Mouse (Mus musculus): ENCODE measurements around the gene Nsmce3. TPM values are rescaled to one million over a fixed set of nuclear protein-coding genes. Genes with fewer than 3 reads are reported as not detected.

Gene Nsmce3
- total and polyA plus RNA-seq, 3 experiments: 6.4 to 9.1 (median 7.7) TPM

GRCm38 (mm10) chr7:64869549-64870065 is 3.2 kb downstream of the Nsmce3 start:
- no peak overlapping the region for H3K9ac ChIP-seq (ENCODE audit: insufficient read depth, low read depth)
- peaks cover 0 to 13% of the 10 kb centered on the region in 2 experiments for H3K36me3 ChIP-seq (replicated peaks in 1 of 2; ENCODE audit: control insufficient read depth in 1 of 2, insufficient read depth in 1 of 2, low read length in 1 of 2)
- no peak for TF ChIP-seq IRF4 (IDR thresholded peaks at IDR 0.05; ENCODE audit: low read depth, low read length)
- TF ChIP-seq CHD1 (IDR thresholded peaks at IDR 0.05; ENCODE audit: low read depth, low read length): no peak
- no peak for TF ChIP-seq RAD21 (IDR thresholded peaks at IDR 0.05; ENCODE audit: low read depth, low read length)
- no peak for TF ChIP-seq POLR2AphosphoS2 (IDR thresholded peaks at IDR 0.05; ENCODE audit: low read depth, low read length)
- TF ChIP-seq ETS1 (conservative IDR thresholded peaks at IDR 0.05; ENCODE audit: low read depth, low read length): no peak
- no peak for TF ChIP-seq USF2 (conservative IDR thresholded peaks at IDR 0.05; ENCODE audit: low read depth, low read length)
- TF ChIP-seq ZMIZ1 (IDR thresholded peaks at IDR 0.05; ENCODE audit: low read depth, low read length): no peak
- TF ChIP-seq HCFC1 (IDR thresholded peaks at IDR 0.05; ENCODE audit: low read depth, low read length): no peak
- TF ChIP-seq EP300 (IDR thresholded peaks at IDR 0.05; ENCODE audit: low read length): no peak
- no peak for TF ChIP-seq ELF1 (IDR thresholded peaks at IDR 0.05; ENCODE audit: low read depth, low read length)
- no peak overlapping the region for H3K27ac ChIP-seq (ENCODE audit: insufficient read depth, low read depth)
- DNase-seq (ENCODE audit: extremely low read depth): no peak
- H3K4me2 ChIP-seq (ENCODE audit: insufficient read depth, low read depth, poor library complexity, severe bottlenecking): no peak overlapping the region
- dilution Hi-C loops (cut with MboI; ENCODE audit: extremely low pct_ligation_motif_present, extremely low pct_unique_long_range_greater_than_20kb, low sequenced_read_pairs): no loop called here
- no peaks in the 10 kb centered on the region for H3K27me3 ChIP-seq (replicated peaks)
- in situ Hi-C loops (cut with MboI; ENCODE audit: low pct_ligation_motif_present, low pct_unique_long_range_greater_than_20kb, low sequenced_read_pairs): no loop called here
- H3K79me2 ChIP-seq (replicated peaks; ENCODE audit: control insufficient read depth, extremely low read depth, insufficient read depth, poor library complexity, severe bottlenecking): peaks cover 15% of the 10 kb centered on the region
- H3K4me1 ChIP-seq (ENCODE audit: control insufficient read depth in 1 of 2, insufficient read depth in 2 of 2): peaks cover 4 to 19% of the 10 kb centered on the region in 2 experiments
- no peaks in the 10 kb centered on the region for H3K9me3 ChIP-seq (replicated peaks; ENCODE audit: low read length)
- no peak overlapping the region for H3K4me3 ChIP-seq (replicated peaks in 1 of 3; ENCODE audit: low read depth in 2 of 3, low read length in 2 of 3, poor library complexity in 1 of 3)

DNA sequence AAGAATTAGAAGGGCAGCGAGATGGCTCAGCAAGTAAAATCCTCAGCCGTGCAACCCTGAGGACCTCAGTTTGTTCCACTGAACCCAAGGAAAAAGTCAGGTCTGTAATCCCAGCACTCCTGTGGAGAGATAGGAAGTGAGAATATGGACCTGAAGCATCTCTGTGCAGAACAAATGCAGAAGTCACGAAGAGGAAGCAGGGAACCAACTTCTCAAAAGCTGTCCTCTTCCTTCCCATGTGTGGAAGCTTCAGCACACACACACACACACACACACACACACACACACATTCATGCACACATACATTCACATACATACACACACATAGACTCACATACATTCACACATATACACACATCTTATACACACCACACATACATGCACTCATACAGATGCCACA is 9.3 kb downstream of the Nsmce3 start:
- Histone ChIP-seq H3K36me3 (replicated peaks in 1 of 2; ENCODE audit: control insufficient read depth in 1 of 2, insufficient read depth in 1 of 2, low read length in 1 of 2) (no peaks in the 10 kb centered on the region), H3K9me3 (replicated peaks; ENCODE audit: low read length) (no peaks in the 10 kb centered on the region), H3K4me1 (ENCODE audit: control insufficient read depth in 1 of 2, insufficient read depth in 2 of 2) (peaks cover 0 to 2% of the 10 kb centered on the region in 2 experiments; a peak in 1 of 4 replicates), H3K4me2 (ENCODE audit: insufficient read depth, low read depth, poor library complexity, severe bottlenecking) (no peak overlapping the region), H3K79me2 (replicated peaks; ENCODE audit: control insufficient read depth, extremely low read depth, insufficient read depth, poor library complexity, severe bottlenecking) (no peaks in the 10 kb centered on the region), H3K27me3 (replicated peaks) (no peaks in the 10 kb centered on the region), H3K9ac (ENCODE audit: insufficient read depth, low read depth) (no peak overlapping the region), H3K4me3 (replicated peaks in 1 of 3; ENCODE audit: low read depth in 2 of 3, low read length in 2 of 3, poor library complexity in 1 of 3) (no peak overlapping the region), H3K27ac (ENCODE audit: insufficient read depth, low read depth) (no peak overlapping the region)
- DNase-seq (ENCODE audit: extremely low read depth): no peak
- dilution Hi-C loops (cut with MboI; ENCODE audit: extremely low pct_ligation_motif_present, extremely low pct_unique_long_range_greater_than_20kb, low sequenced_read_pairs) (no loop called here), in situ Hi-C loops (cut with MboI; ENCODE audit: low pct_ligation_motif_present, low pct_unique_long_range_greater_than_20kb, low sequenced_read_pairs) (no loop called here)
- TF ChIP-seq ZNF384 (IDR thresholded peaks at IDR 0.05; ENCODE audit: low read depth, low read length): no peak
- no peak for TF ChIP-seq E2F4 (IDR thresholded peaks at IDR 0.05; ENCODE audit: insufficient replicate concordance, low read depth, low read length)

DNA sequence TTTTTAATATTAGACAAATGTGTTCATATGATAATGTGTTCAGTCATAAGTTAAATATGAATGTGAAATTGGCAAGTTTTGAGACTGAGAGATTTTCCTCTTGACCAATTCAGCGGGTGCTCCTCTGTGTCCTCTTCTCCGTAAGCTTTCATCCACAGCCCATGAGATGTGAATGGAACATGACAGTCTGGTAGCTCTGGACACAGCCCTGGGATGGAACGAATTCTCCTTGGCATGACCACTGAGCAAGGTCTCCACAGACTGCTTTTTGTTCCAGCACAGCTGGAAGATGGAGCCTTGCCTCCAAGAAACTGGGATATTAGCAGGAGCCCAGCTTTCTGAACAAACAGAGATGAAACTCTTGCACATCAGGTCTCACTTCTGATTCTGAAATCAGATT is 9.8 kb downstream of the Nsmce3 start:
- H3K4me1 ChIP-seq (ENCODE audit: control insufficient read depth in 1 of 2, insufficient read depth in 2 of 2): peaks cover 0 to 2% of the 10 kb centered on the region in 2 experiments; a peak in 1 of 4 replicates
- H3K4me2 ChIP-seq (ENCODE audit: insufficient read depth, low read depth, poor library complexity, severe bottlenecking): no peak overlapping the region
- no peak for DNase-seq (ENCODE audit: extremely low read depth)
- H3K27ac ChIP-seq (ENCODE audit: insufficient read depth, low read depth): no peak overlapping the region
- H3K36me3 ChIP-seq (replicated peaks in 1 of 2; ENCODE audit: control insufficient read depth in 1 of 2, insufficient read depth in 1 of 2, low read length in 1 of 2): no peaks in the 10 kb centered on the region
- no peak for TF ChIP-seq ELF1 (IDR thresholded peaks at IDR 0.05; ENCODE audit: low read depth, low read length)
- TF ChIP-seq TCF12 (IDR thresholded peaks at IDR 0.05; ENCODE audit: low read depth, low read length): no peak
- TF ChIP-seq RAD21 (IDR thresholded peaks at IDR 0.05; ENCODE audit: low read depth, low read length): no peak
- TF ChIP-seq SIN3A (IDR thresholded peaks at IDR 0.05; ENCODE audit: low read length): no peak
- no peak for TF ChIP-seq ETS1 (conservative IDR thresholded peaks at IDR 0.05; ENCODE audit: low read depth, low read length)
- no peak for TF ChIP-seq CTCF (conservative IDR thresholded peaks at IDR 0.05 in 1 of 2, IDR thresholded peaks at IDR 0.05 in 1 of 2; ENCODE audit: low read depth in 2 of 2, low read length in 2 of 2)
- in situ Hi-C loops (cut with MboI; ENCODE audit: low pct_ligation_motif_present, low pct_unique_long_range_greater_than_20kb, low sequenced_read_pairs): no loop called here
- H3K27me3 ChIP-seq (replicated peaks): no peaks in the 10 kb centered on the region
- H3K4me3 ChIP-seq (replicated peaks in 1 of 3; ENCODE audit: low read depth in 2 of 3, low read length in 2 of 3, poor library complexity in 1 of 3): no peak overlapping the region
- H3K9me3 ChIP-seq (replicated peaks; ENCODE audit: low read length): no peaks in the 10 kb centered on the region
- no peaks in the 10 kb centered on the region for H3K79me2 ChIP-seq (replicated peaks; ENCODE audit: control insufficient read depth, extremely low read depth, insufficient read depth, poor library complexity, severe bottlenecking)
- dilution Hi-C loops (cut with MboI; ENCODE audit: extremely low pct_ligation_motif_present, extremely low pct_unique_long_range_greater_than_20kb, low sequenced_read_pairs): no loop called here
- no peak overlapping the region for H3K9ac ChIP-seq (ENCODE audit: insufficient read depth, low read depth)
